Mouse (Mus musculus): ENCODE results near the gene Fa2h. TPM values are rescaled to one million over a fixed set of nuclear protein-coding genes. Genes with fewer than 3 reads are reported as not detected.
A peak's percentile ranks its signal among the peaks of the same experiment; 100 is the strongest.
"Not testable (repeated sequence)": the region's sequence is repeated elsewhere in the genome, so short reads cannot be mapped to it uniquely, and the experiment has no call there.

The Fa2h gene
- total RNA-seq, 2 experiments from 2014 or later, result 12.2 to 14.6 TPM

DNA sequence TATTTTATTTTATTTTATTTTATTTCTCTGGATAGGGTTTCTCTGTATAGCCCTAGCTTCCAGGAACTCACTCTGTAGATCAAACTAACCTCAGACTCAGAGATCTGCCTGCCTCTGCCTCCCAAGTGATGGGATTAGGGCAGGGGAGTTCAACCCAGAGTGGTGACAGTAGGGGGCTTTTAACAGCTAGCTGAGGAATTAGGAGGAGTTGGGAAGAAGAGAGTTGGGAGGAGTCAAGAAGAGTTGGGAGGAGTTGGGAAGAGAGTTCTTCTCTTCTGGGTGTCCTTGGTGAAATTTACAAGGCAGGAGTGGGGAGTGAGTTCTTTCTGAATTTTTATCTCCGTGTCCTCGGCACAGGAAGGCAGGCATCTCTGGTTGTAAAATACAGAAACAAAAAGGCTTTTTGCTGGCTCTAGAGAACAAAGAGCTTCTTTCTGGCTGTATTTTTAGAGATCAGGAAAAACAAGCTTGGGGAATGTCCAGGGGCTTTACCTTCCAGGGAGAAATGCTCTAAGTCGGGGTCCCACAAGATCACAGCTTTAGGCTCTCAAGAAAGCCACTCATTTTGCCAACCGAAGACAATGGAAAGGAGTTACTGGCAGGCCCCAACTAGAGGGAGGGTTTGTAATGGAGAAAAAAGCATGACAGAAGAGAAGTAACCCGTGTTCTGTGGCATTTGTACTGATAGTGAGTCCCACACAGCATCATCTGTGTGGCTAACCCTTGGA lies 90.4 kb downstream of the Fa2h start:
- DNase-seq (ENCODE audit: low spot score in 2 of 2), result not testable (repeated sequence)

DNA sequence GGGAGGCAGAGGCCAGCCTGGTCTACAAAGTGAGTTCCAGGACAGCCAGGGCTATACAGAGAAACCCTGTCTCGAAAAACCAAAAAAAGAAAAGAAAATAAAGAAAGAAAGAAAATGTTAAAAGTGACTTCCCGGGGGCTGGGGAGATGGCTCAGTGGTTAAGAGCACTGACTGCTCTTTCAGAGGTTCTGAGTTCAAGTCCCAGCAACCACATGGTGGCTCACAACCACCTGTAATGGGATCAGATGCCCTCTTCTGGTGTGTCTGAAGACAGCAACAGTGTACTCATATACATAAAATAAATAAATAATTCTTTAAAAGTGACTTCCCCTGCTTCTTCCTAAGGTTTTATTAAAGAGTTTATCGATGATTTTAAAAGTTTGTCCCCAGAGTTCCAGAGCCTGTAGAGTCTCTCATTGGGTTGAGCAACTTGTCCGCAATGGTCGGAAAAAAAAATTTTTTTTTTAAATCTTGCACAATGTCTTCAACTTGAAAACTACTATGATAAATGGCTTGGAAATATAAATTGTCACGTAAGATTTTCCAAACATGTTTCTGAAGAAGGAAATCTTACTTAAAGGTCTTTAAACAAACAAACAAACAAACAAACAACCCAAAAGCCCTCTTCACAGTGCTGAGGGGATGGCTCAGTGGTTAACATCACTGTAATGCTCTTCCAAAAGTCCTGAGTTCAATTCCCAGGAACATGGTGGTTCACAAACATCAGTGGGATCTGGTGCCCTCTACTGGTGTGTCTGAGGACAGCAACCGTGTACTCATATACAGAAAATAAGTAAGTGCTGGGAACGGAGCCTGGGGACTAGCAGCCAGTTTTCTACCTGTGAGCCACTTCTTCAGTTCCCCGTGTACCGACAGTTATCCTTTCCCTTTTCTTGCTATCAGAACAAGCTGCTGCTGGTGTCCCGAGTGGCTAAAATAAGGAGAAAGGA lies 92.8 kb downstream of the Fa2h start:
- no peak for DNase-seq (ENCODE audit: low spot score in 2 of 2)

DNA sequence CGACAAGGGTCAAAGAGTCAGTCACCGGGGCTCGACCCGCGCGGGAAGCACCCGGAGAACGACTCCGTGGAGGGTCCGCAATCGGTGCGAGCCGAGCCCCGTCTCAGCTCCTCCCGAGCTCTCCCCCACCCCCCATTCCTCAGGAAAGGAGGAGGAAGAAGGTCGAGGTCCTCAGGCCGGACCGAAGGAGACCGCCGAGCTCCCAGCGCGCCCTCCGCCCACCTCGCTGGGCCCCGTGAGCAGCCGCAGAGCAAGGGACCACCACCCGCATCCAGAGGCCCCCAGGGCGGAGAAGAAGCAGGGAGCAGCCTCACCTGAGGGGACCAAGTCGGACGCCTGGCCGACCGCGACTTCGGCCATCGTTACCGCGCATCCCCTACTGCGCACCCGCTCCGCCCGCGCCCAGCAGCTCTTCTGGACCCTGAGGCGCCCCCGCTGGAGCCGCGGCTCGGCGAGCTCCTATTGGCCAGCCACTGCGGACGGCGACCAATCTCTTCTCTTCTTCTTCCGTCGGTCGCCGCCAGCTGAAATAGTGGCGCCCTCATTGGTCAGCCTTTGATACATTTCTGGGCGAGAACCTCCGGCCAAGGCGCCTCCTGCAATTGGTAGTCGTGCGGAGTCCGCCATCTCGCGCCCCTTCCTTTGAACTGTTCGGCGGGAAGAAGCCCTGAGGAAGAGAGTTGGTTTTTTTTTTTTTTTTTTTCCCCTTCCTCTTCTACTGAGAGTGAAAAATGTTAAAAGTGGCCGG lies 93.6 kb downstream of the Fa2h start, which contains the start of gene Rfwd3:
TSS of gene Rfwd3 (minus strand) at position 402 of the 748 bp plus-strand sequence.
- peak; percentile 94 to 98 for DNase-seq (ENCODE audit: low spot score in 2 of 2)

DNA sequence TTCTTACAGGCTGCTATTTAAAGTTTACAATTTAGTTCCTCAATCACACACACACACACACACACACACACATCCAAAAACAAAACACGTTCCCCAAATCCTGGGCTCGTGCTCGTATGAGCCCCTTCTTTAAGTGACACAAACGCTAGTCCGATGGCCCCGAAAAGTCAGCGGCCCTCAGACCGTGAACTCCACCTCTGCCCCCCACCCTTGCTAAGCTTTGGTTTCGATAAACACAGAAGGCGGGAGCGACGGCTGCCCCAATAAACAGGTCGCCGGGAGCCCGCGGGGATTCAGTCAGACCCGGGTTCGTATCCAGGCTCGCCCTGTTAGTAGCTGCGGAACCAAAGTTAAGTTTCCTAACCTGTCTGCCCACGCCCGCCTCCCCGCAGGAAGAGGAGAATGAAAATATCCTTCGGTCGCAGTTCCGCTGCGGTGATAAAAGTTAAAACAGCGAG lies 94.2 kb downstream of the Fa2h start:
- DNase-seq (ENCODE audit: low spot score in 2 of 2), result peak; percentile 19 to 21

DNA sequence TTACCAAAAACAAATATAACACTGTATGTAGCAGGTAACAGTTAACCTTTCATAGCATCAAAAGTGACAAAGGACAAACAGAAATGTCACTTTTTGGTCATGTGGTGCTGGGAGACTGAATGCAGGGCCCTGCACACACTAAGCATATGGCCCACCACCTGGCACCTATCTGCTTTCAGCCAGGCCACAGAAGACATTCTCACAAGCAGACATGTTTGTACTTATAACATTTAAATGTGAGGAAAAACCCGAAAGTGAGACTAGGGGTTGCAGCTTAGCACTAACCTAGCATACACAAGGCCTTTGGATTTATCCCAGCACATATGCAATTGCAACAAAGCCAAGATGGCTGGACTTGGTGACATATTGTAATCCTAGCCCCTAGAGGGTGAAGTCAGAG lies 95.6 kb downstream of the Fa2h start:
- DNase-seq (ENCODE audit: low spot score in 2 of 2), result no peak

Other genes starting within 250 kb of the Fa2h start
- 100 to 1,000 TPM; 138 to 139 TPM for gene Glg1, start 134.6 kb downstream of the Fa2h start, total RNA-seq (2021)
- 10 to 100 TPM; 22.3 to 23.2 TPM for gene Rfwd3, start 93.6 kb downstream of the Fa2h start, total RNA-seq (2021)
- under 1 TPM; 0.37 to 0.86 TPM for gene Mlkl, start 55.6 kb downstream of the Fa2h start, total RNA-seq (2021)
- 10 to 100 TPM; 18.1 to 20.0 TPM for gene Wdr59, start 128.3 kb upstream of the Fa2h start, total RNA-seq (2021)
- 100 to 1,000 TPM; 144 to 151 TPM for gene Znrf1, start 142.3 kb upstream of the Fa2h start, total RNA-seq (2021)
- 1 to 10 TPM; 9.1 to 9.3 TPM for gene Ldhd, start 236.6 kb upstream of the Fa2h start, total RNA-seq (2021)
- gene Zfp1, start 249.6 kb upstream of the Fa2h start, total RNA-seq (2021), result 10 to 100 TPM; 21.0 to 23.3 TPM

All from left cerebral cortex, adult 18-20 months (tissue).